Mouse (Mus musculus) heart, postnatal 0 days (tissue): Measurements from ENCODE around the gene Wfdc21.

ENCODE experiments used
- CTCF ChIP-seq: IDR thresholded peaks from 2 replicates; pipeline ENCODE4 v1.5.1; 2016; ENCODE audit warnings: antibody characterized with exemption, control low read depth, low read depth
- EP300 ChIP-seq: IDR thresholded peaks from 2 replicates; pipeline ENCODE4 v1.6.1; 2016; ENCODE audit warnings: antibody characterized with exemption, low read depth

DNA sequence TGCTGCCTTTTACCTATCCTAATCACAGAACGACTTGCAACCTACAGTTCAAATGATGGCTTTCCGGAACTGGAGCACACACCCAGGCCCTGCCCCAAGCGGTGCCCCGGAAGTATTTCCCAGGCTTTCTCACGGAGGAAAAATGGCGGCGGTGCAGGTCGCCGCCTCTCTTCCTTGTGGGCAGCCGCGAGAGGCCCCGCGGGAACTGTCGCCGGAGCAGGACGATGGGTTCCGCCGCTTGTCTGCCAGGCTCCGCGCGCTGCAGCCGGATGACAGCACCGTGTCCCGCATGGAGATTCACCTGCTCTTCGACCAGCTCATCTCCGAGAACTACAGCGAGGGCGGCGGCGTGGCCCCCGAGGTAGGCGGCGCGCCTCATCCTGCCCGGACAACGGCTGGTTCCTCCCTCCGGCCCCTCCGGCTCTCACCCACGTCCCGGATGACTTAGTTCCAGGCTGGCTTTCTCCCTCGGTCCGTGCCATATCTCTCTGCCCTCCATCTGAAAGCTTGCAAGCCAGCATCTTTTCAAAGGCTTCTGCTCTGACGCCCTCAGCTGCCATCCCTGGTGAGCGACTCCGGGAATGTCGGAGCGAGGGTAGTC lies 6.9 kb downstream of the Wfdc21 start, which contains the start of gene Heatr6:
- TF ChIP-seq CTCF (no peak), EP300 (no peak)
